Mouse (Mus musculus) right cerebral cortex, adult 2 months (tissue): ENCODE measurements around the gene Itpkc.

ENCODE experiments used
- DNase-seq, 2 experiments: peaks; one replicate each; pipeline ENCODE4 v3.0.0; 2021 to 2022; ENCODE audit warnings: low spot score in 2 of 2

Gene Itpkc

GRCm38 (mm10) chr7:27164112-27164947 is 64.1 kb downstream of the Itpkc start:
- DNase-seq, result no peak

- no peak for DNase-seq
These were observed 65.0 kb downstream of the Itpkc start for GRCm38 (mm10) chr7:27163450-27163805.

- no peak for DNase-seq
These were observed 65.5 kb downstream of the Itpkc start for GRCm38 (mm10) chr7:27162780-27163449.

- no peak for DNase-seq
These were observed 66.7 kb downstream of the Itpkc start for GRCm38 (mm10) chr7:27161744-27162143.

GRCm38 (mm10) chr7:27160921-27161320 is 67.5 kb downstream of the Itpkc start:
- no peak for DNase-seq

- DNase-seq, result peak; percentile 85 to 91
These were observed 68.6 kb downstream of the Itpkc start for GRCm38 (mm10) chr7:27159882-27160281.

GRCm38 (mm10) chr7:27159256-27159655 is 69.2 kb downstream of the Itpkc start:
- DNase-seq, result no peak

GRCm38 (mm10) chr7:27158171-27158570 is 70.3 kb downstream of the Itpkc start:
- DNase-seq, result no peak
